Mouse (Mus musculus) left cerebral cortex, postnatal 4 days (tissue): ENCODE data around the gene Zan. TPM values are rescaled to one million over a fixed set of nuclear protein-coding genes. Genes with fewer than 3 reads are reported as not detected.

ENCODE experiments used
- DNase-seq: peaks from one replicate; pipeline ENCODE4 v3.0.0-alpha.2; 2022
- intact Hi-C: fragments of 180-260 bp; cut with DNase I; formaldehyde crosslinking; loops from one replicate; pipeline ENCODE4 v1.15.1; 2025
- total RNA-seq, 2 experiments: library from RNA; stranded (reverse); gene quantifications; 2 replicates each; pipeline ENCODE4 v1.2.3; 2021

Zan gene
- total RNA-seq: under 1 TPM; 0.30 to 0.74 TPM

- intact Hi-C loops: no loop called here
- DNase-seq: no peak
Measured at GRCm38 (mm10) chr5:137476964-137477363, at the start of gene Zan. Gene Zan, minus strand, starts transcription at chr5:137477064.

- DNase-seq: peak; percentile 79
- intact Hi-C loops: no loop called here
Measured at GRCm38 (mm10) chr5:137526192-137526936, 49.5 kb upstream of the Zan start.

- no peak for DNase-seq
- intact Hi-C loops: no loop called here
Measured at GRCm38 (mm10) chr5:137525511-137525910, 48.6 kb upstream of the Zan start.

GRCm38 (mm10) chr5:137524671-137525070 is 47.8 kb upstream of the Zan start:
- intact Hi-C loops: no loop called here
- DNase-seq: no peak

- intact Hi-C loops: no loop called here
- DNase-seq: no peak
Measured at GRCm38 (mm10) chr5:137524251-137524515, 47.3 kb upstream of the Zan start.

- intact Hi-C loops: no loop called here
Measured at GRCm38 (mm10) chr5:137523396-137524250, 46.8 kb upstream of the Zan start.

GRCm38 (mm10) chr5:137522711-137523110 is 45.8 kb upstream of the Zan start:
- intact Hi-C loops: no loop called here
- DNase-seq: no peak

More at GRCm38 (mm10) chr5:137523396-137524250, 46.8 kb upstream of the Zan start:
- DNase-seq: no peak

- no peak for DNase-seq
- intact Hi-C loops: no loop called here
Measured at GRCm38 (mm10) chr5:137521861-137522260, 45.0 kb upstream of the Zan start.

- DNase-seq: no peak
- intact Hi-C loops: no loop called here
Measured at GRCm38 (mm10) chr5:137519691-137520550, 43.1 kb upstream of the Zan start.

GRCm38 (mm10) chr5:137518436-137518835 is 41.6 kb upstream of the Zan start, which contains the start of gene Gigyf1:
Gene Gigyf1, plus strand, starts transcription at chr5:137518548.
- intact Hi-C loops: no loop called here
- no peak for DNase-seq

- intact Hi-C loops: no loop called here
- no peak for DNase-seq
Measured at GRCm38 (mm10) chr5:137514811-137515210, 37.9 kb upstream of the Zan start.

- intact Hi-C loops: no loop called here
- no peak for DNase-seq
Measured at GRCm38 (mm10) chr5:137513951-137514721, 37.3 kb upstream of the Zan start.

- intact Hi-C loops: no loop called here
- DNase-seq: peak; percentile 64
Measured at GRCm38 (mm10) chr5:137512847-137513794, 36.3 kb upstream of the Zan start.

GRCm38 (mm10) chr5:137511706-137512105 is 34.8 kb upstream of the Zan start:
- intact Hi-C loops: no loop called here
- DNase-seq: no peak

GRCm38 (mm10) chr5:137510573-137511390 is 33.9 kb upstream of the Zan start:
- DNase-seq: no peak

GRCm38 (mm10) chr5:137510014-137510501 is 33.2 kb upstream of the Zan start:
- peak; percentile 79 for DNase-seq
- intact Hi-C loops: no loop called here

More at GRCm38 (mm10) chr5:137510573-137511390, 33.9 kb upstream of the Zan start:
- intact Hi-C loops: no loop called here

GRCm38 (mm10) chr5:137504041-137504440 is 27.2 kb upstream of the Zan start:
- intact Hi-C loops: no loop called here

GRCm38 (mm10) chr5:137502667-137503110 is 25.8 kb upstream of the Zan start:
- DNase-seq: peak; percentile 94
- intact Hi-C loops: no loop called here

More at GRCm38 (mm10) chr5:137504041-137504440, 27.2 kb upstream of the Zan start:
- no peak for DNase-seq
